Mouse (Mus musculus): ENCODE results near the gene St7. TPM values are rescaled to one million over a fixed set of nuclear protein-coding genes. Genes with fewer than 3 reads are reported as not detected.

St7 gene
- polyA plus RNA-seq, 1 experiment from 2014 or later = 26.0 TPM

DNA sequence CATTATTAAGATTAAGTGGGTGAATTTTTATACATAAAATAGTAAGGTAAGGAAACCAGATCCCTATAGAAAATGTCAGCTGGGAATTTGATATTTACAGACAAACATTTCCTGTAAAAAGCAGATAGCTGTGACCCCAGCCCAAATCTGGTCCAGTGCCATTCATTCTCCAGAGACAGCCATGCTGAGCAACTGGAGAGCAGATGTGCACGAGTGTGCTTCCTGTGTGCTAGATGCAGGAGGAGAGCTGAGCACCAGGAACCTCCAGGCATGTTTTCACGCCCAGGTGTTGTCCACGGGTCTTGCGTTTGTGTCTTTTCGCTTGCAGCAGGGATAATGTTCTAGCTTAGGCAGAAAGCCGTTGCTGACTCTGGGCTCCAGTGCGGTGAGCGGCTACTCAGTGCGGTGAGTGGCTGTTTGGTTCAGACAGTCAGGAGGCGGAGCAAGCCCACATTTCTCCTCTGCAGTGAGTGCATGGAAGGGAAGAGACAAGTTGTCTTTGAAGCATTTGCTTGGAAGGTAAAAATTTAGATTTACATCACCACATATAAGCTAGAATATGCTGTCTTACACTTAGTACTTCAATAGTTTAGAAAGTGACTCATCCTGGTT, 231.3 kb downstream of the St7 start:
- 72% methylated on average over 10 of the region's 10 CpGs for WGBS
- no peaks in the 10 kb centered on the region for H3K4me1 ChIP-seq (replicated peaks)
- H3K9me3 ChIP-seq = no peaks in the 10 kb centered on the region
- ATAC-seq = no peak
- H3K9ac ChIP-seq = no peak overlapping the region
- H3K27ac ChIP-seq = no peak overlapping the region
- H3K4me3 ChIP-seq (replicated peaks) = no peak overlapping the region
- H3K27me3 ChIP-seq (replicated peaks) = no peaks in the 10 kb centered on the region
- H3K4me2 ChIP-seq (replicated peaks) = no peak overlapping the region
- no peaks in the 10 kb centered on the region for H3K36me3 ChIP-seq

DNA sequence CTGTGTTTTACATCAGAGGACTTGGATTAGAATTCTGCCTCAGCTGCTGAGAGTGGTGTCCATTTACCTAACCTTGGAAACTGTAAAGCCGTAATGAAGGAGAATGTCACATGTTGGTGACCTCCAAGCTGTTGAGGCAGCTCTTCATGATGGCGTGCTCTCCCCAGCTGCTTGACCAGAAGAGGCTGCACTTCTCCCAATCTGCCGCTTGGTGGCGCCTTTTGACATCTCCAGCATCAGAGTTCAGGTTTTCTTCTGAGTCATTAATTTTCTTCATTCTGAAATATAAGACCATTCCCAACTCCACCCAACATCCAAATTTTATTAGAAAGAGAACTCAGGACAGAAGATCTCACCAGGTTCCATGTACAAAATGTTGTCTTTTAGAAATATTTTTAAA, 232.5 kb downstream of the St7 start:
- 53% methylated on average over 4 of the region's 4 CpGs for WGBS
- H3K36me3 ChIP-seq = no peaks in the 10 kb centered on the region
- ATAC-seq = no peak
- no peaks in the 10 kb centered on the region for H3K9me3 ChIP-seq
- H3K4me3 ChIP-seq (replicated peaks) = no peak overlapping the region
- H3K27ac ChIP-seq = no peak overlapping the region
- H3K9ac ChIP-seq = no peak overlapping the region
- no peak overlapping the region for H3K4me2 ChIP-seq (replicated peaks)
- no peaks in the 10 kb centered on the region for H3K27me3 ChIP-seq (replicated peaks)
- no peaks in the 10 kb centered on the region for H3K4me1 ChIP-seq (replicated peaks)

DNA sequence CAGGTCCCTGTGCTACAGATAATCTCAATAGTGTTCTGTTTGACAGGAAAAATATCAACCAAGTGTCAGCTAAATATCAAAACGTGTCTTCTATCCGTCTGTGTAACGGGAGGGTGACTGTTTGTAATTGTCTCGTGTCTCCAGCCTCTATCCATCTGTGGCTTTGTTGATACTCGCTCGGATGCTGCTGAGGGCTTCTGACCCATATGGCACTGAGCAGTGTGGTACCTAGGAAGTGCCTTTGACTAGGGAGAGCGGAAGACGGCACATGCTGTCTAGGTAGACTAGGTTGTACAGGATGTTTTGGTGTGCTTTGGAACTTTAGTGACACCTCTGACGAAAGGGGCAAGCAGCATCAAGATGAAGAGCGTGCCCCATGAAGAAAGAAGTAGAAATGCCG, 235.0 kb downstream of the St7 start:
- Histone ChIP-seq H3K27me3 (replicated peaks) (no peaks in the 10 kb centered on the region), H3K27ac (no peak overlapping the region), H3K4me2 (replicated peaks) (no peak overlapping the region)

GRCm38 (mm10) chr6:17931187-17931586, 238.5 kb downstream of the St7 start:
- 66% methylated on average over 2 of the region's 2 CpGs for WGBS
- 0 out of 2 replicates have a peak, but pooled peaks cover 3% of the 10 kb centered on the region for H3K4me1 ChIP-seq (replicated peaks)
- ATAC-seq = no peak

More for the DNA sequence above, 235.0 kb downstream of the St7 start:
- ATAC-seq = no peak
- Histone ChIP-seq H3K36me3 (no peaks in the 10 kb centered on the region), H3K4me1 (replicated peaks) (0 out of 2 replicates have a peak, but pooled peaks cover 3% of the 10 kb centered on the region), H3K9me3 (no peaks in the 10 kb centered on the region), H3K4me3 (replicated peaks) (no peak overlapping the region), H3K9ac (no peak overlapping the region)
- WGBS = 82% methylated on average over 11 of the region's 11 CpGs

GRCm38 (mm10) chr6:17931835-17932234, 239.1 kb downstream of the St7 start:
- H3K4me1 ChIP-seq (replicated peaks) = 0 out of 2 replicates have a peak, but pooled peaks cover 3% of the 10 kb centered on the region
- H3K27ac ChIP-seq = no peak overlapping the region
- no peak for ATAC-seq
- no peak overlapping the region for H3K4me2 ChIP-seq (replicated peaks)
- no peaks in the 10 kb centered on the region for H3K9me3 ChIP-seq
- peaks cover 4% of the 10 kb centered on the region; the same call in 1 of the 2 replicates for H3K36me3 ChIP-seq
- H3K9ac ChIP-seq = no peak overlapping the region
- H3K27me3 ChIP-seq (replicated peaks) = no peaks in the 10 kb centered on the region
- H3K4me3 ChIP-seq (replicated peaks) = no peak overlapping the region
- 72% methylated on average over 7 of the region's 7 CpGs for WGBS

More at GRCm38 (mm10) chr6:17931187-17931586, 238.5 kb downstream of the St7 start:
- H3K27me3 ChIP-seq (replicated peaks) = no peaks in the 10 kb centered on the region
- no peak overlapping the region for H3K27ac ChIP-seq
- no peak overlapping the region for H3K9ac ChIP-seq
- peaks cover 4% of the 10 kb centered on the region; the same call in 1 of the 2 replicates for H3K36me3 ChIP-seq
- H3K4me2 ChIP-seq (replicated peaks) = no peak overlapping the region
- H3K9me3 ChIP-seq = no peaks in the 10 kb centered on the region
- no peak overlapping the region for H3K4me3 ChIP-seq (replicated peaks)

DNA sequence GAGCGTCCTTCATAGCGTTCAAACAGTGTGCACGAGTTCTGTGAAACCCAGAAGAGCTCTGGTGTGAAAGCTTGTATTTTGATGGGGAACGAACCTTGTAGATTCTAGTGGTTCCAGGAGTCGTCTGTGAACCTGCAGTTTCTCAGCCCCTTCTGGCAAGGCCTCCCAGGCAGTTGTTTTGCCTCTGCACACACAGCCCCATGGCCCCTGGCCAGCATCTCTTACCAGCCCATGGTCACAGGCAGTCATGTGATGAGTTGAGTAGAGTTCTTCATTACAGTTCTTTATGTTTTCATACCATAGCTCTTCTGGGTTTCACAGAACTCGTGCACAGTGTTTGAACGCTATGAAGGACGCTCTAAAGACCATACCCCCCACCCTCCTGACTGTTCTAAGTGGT, 240.1 kb downstream of the St7 start:
- Histone ChIP-seq H3K27ac (no peak overlapping the region), H3K9me3 (no peaks in the 10 kb centered on the region), H3K4me3 (replicated peaks) (no peak overlapping the region), H3K36me3 (peaks cover 4% of the 10 kb centered on the region; the same call in 1 of the 2 replicates), H3K27me3 (replicated peaks) (no peaks in the 10 kb centered on the region), H3K4me2 (replicated peaks) (no peak overlapping the region), H3K4me1 (replicated peaks) (0 out of 2 replicates have a peak, but pooled peaks cover 3% of the 10 kb centered on the region), H3K9ac (no peak overlapping the region)
- ATAC-seq = no peak
- WGBS = 84% methylated on average over 8 of the region's 8 CpGs

DNA sequence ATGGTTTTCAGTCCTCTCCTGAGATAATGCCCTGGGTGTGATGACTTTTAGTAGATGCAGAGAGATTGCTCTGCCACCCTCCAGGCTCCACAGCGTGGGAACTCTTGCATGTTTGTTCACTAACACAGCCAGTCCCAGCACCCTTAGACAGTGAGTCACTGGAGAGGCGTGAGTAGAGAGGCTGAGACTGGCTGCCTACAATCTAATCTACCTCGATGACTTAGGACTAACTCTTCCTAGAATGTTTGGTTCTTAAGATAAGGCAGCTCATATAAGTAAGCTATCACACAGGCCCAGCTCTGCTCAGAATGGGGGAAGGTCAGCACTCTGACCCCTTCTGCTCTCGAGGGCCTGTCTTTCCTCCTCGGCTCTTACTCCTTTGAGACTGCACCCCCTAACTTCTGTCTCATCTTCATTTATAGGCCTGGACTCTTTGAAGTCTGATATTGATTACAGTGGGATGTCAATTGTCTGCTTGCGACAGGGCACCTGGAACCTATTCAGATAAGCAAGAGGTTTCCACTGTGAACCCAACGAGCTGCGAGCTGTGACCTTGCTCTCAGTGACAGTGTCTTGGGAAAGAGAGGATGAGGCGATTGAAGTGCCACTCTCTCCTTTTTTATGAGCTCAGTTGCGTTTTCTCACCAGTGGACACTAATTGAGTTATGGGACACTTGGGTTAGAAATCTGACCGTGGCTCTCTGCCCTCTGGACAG, 246.1 kb downstream of the St7 start:
- 35% methylated on average over 11 of the region's 11 CpGs for WGBS
- Histone ChIP-seq H3K4me1 (replicated peaks) (0 out of 2 replicates have a peak, but pooled peaks cover 4% of the 10 kb centered on the region), H3K4me3 (replicated peaks) (no peak overlapping the region), H3K4me2 (replicated peaks) (no peak overlapping the region), H3K9ac (no peak overlapping the region), H3K9me3 (no peaks in the 10 kb centered on the region), H3K27ac (no peak overlapping the region), H3K27me3 (replicated peaks) (no peaks in the 10 kb centered on the region), H3K36me3 (peaks cover 4% of the 10 kb centered on the region; the same call in 1 of the 2 replicates)
- peak; percentile 90 for ATAC-seq

DNA sequence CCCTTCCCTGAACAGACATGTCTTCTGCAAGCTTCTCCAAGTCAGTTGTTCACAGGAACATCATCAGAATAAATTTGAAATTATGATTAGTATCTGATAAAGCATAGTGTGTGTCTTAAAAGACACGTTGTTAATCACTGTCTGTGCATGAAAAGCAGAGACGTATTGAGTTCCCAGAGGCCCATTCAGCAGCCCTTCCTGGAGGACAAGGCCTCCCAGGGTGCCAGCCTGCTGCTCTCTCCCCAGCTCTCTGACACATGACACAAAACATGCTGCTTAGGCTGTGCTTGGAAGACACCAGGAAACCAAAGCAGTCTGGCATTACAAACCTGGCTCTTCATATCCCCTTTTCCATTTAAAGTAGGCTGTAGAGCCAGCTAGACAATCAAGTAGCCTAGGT, 249.2 kb downstream of the St7 start:
- H3K9me3 ChIP-seq = no peaks in the 10 kb centered on the region
- no peak overlapping the region for H3K4me2 ChIP-seq (replicated peaks)
- 45% methylated on average over 2 of the region's 2 CpGs for WGBS
- H3K36me3 ChIP-seq = no peaks in the 10 kb centered on the region
- no peaks in the 10 kb centered on the region for H3K27me3 ChIP-seq (replicated peaks)
- H3K27ac ChIP-seq = no peak overlapping the region
- ATAC-seq = no peak
- H3K9ac ChIP-seq = no peak overlapping the region
- no peak overlapping the region for H3K4me3 ChIP-seq (replicated peaks)
- 0 out of 2 replicates have a peak, but pooled peaks cover 4% of the 10 kb centered on the region for H3K4me1 ChIP-seq (replicated peaks)

GRCm38 (mm10) chr6:17942344-17942743, 249.6 kb downstream of the St7 start:
- H3K9ac ChIP-seq = no peak overlapping the region
- H3K27ac ChIP-seq = no peak overlapping the region
- H3K4me1 ChIP-seq (replicated peaks) = 0 out of 2 replicates have a peak, but pooled peaks cover 4% of the 10 kb centered on the region
- no peaks in the 10 kb centered on the region for H3K27me3 ChIP-seq (replicated peaks)
- no peak for ATAC-seq
- H3K4me2 ChIP-seq (replicated peaks) = no peak overlapping the region
- no peaks in the 10 kb centered on the region for H3K9me3 ChIP-seq
- no peak overlapping the region for H3K4me3 ChIP-seq (replicated peaks)
- WGBS = 38% methylated on average over 7 of the region's 7 CpGs
- H3K36me3 ChIP-seq = no peaks in the 10 kb centered on the region

GRCm38 (mm10) chr6:17943877-17944617, 251.3 kb downstream of the St7 start:
- H3K27ac ChIP-seq = no peak overlapping the region
- WGBS = 48% methylated on average over 9 of the region's 9 CpGs
- 0 out of 2 replicates have a peak, but pooled peaks cover 2% of the 10 kb centered on the region for H3K4me1 ChIP-seq (replicated peaks)
- no peaks in the 10 kb centered on the region for H3K27me3 ChIP-seq (replicated peaks)
- no peaks in the 10 kb centered on the region for H3K36me3 ChIP-seq
- H3K9me3 ChIP-seq = no peaks in the 10 kb centered on the region
- no peak overlapping the region for H3K4me2 ChIP-seq (replicated peaks)
- H3K9ac ChIP-seq = no peak overlapping the region
- ATAC-seq = peak; percentile 64
- no peak overlapping the region for H3K4me3 ChIP-seq (replicated peaks)

- ATAC-seq = no peak
- Histone ChIP-seq H3K9me3 (no peaks in the 10 kb centered on the region), H3K36me3 (no peaks in the 10 kb centered on the region), H3K4me2 (replicated peaks) (no peak overlapping the region), H3K4me1 (replicated peaks) (0 out of 2 replicates have a peak, but pooled peaks cover 2% of the 10 kb centered on the region), H3K4me3 (replicated peaks) (no peak overlapping the region), H3K27ac (no peak overlapping the region), H3K9ac (no peak overlapping the region), H3K27me3 (replicated peaks) (no peaks in the 10 kb centered on the region)
- 36% methylated on average over 5 of the region's 5 CpGs for WGBS
Measured at GRCm38 (mm10) chr6:17946456-17946855, 253.7 kb downstream of the St7 start.

- Histone ChIP-seq H3K27me3 (replicated peaks) (no peaks in the 10 kb centered on the region), H3K36me3 (no peaks in the 10 kb centered on the region), H3K9me3 (no peaks in the 10 kb centered on the region), H3K9ac (no peak overlapping the region), H3K4me2 (replicated peaks) (no peak overlapping the region), H3K4me1 (replicated peaks) (0 out of 2 replicates have a peak, but pooled peaks cover 2% of the 10 kb centered on the region), H3K27ac (no peak overlapping the region), H3K4me3 (replicated peaks) (no peak overlapping the region)
- 59% methylated on average over 11 of the region's 11 CpGs for WGBS
- no peak for ATAC-seq
Measured at GRCm38 (mm10) chr6:17947130-17947831, 254.5 kb downstream of the St7 start.

All from intestine, embryonic 15.5 days (tissue).